Mouse (Mus musculus) liver, adult 2 months (tissue): Measurements from ENCODE around the gene Abcc9. TPM values are rescaled to one million over a fixed set of nuclear protein-coding genes. Genes with fewer than 3 reads are reported as not detected.

ENCODE experiments used
- DNase-seq: peaks from one replicate; pipeline ENCODE4 v3.0.0-alpha.2; 2011; ENCODE audit warnings: low read depth, low spot score; ENCODE audit errors: extremely low read depth
- H3K27ac ChIP-seq: fragments of 200-500 bp; replicated peaks from 2 replicates; pipeline ENCODE4 v1.5.1; 2012; ENCODE audit warnings: low read depth, mild to moderate bottlenecking, control low read depth, inconsistent platforms, low read length; ENCODE audit not compliant: insufficient read depth
- H3K27me3 ChIP-seq: fragments of 200-500 bp; 2 replicates; pipeline ENCODE4 v1.6.1; 2012; ENCODE audit warnings: mild to moderate bottlenecking, moderate library complexity, low read length, inconsistent platforms; ENCODE audit not compliant: control insufficient read depth, insufficient read depth
- H3K36me3 ChIP-seq: fragments of 200-500 bp; 2 replicates; pipeline ENCODE4 v1.6.1; 2012; ENCODE audit warnings: low read length, inconsistent platforms; ENCODE audit not compliant: control insufficient read depth, insufficient read depth
- H3K4me1 ChIP-seq: fragments of 200-500 bp; 2 replicates; pipeline ENCODE4 v1.6.1; 2011; ENCODE audit warnings: low read length; ENCODE audit not compliant: control insufficient read depth, insufficient read depth
- H3K4me3 ChIP-seq: fragments of 200-500 bp; 2 replicates; pipeline ENCODE4 v1.5.1; 2011; ENCODE audit warnings: low read depth, mild to moderate bottlenecking, control low read depth, low read length, moderate library complexity; ENCODE audit not compliant: insufficient read depth
- H3K79me2 ChIP-seq: fragments of 200-500 bp; 2 replicates; pipeline ENCODE4 v1.6.1; 2012; ENCODE audit warnings: inconsistent platforms, mild to moderate bottlenecking, low read length, moderate library complexity; ENCODE audit not compliant: control insufficient read depth, insufficient read depth
- H3K9ac ChIP-seq: fragments of 200-500 bp; 2 replicates; pipeline ENCODE4 v1.6.1; 2012; ENCODE audit warnings: low read depth, mild to moderate bottlenecking, control low read depth, inconsistent platforms, low read length
- CTCF ChIP-seq: fragments of 200-500 bp; IDR thresholded peaks from 2 replicates; pipeline ENCODE4 v1.5.1; 2011; ENCODE audit warnings: low read depth, low read length, control low read depth
- POLR2A ChIP-seq: fragments of 200-500 bp; IDR thresholded peaks from 2 replicates; pipeline ENCODE4 v1.6.1; 2011; ENCODE audit warnings: low read length, control low read depth; ENCODE audit not compliant: insufficient read depth; ENCODE audit errors: extremely low read depth
- WGBS: fragments of 180-500 bp; shearing (Covaris S2); methylation state at CpG from one replicate; pipeline ENCODE4 v1.1.7; 2018; 5-methylcytosine and 5-hydroxymethylcytosine counted together
- polyA plus RNA-seq: library from polyadenylated mRNA; depleted of rRNA; stranded (reverse); fragments of >200 nt; gene quantifications from 2 replicates; pipeline ENCODE4 v1.2.3, GENCODE M21; 2012
- total RNA-seq: library from RNA; depleted of rRNA; stranded (reverse); fragments of >200 nt; gene quantifications from 2 replicates; pipeline ENCODE4 v1.2.3, GENCODE M21; 2014

Gene Abcc9
- total and polyA plus RNA-seq, 2 experiments = 3.3 to 12.3 TPM

DNA sequence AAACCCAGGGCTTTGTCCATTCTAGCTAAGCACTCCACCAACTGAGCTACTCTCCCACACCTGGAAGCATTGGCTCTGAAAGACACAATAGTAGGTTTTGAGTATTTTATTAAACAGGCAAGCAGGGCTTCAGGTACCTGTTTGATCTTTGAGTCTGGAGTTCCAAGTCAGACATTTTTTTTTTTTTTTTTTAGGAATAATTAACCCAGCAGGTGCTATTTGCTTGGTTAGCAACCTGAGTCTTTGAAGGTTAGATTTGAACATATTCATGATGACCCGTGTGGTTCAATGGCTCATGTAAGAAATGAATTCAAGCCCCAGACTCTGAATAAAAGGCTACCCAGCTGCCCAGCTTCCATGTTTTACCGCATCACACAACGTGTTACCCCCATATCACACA, 137.4 kb downstream of the Abcc9 start:
- Histone ChIP-seq H3K79me2 (no peaks in the 10 kb centered on the region), H3K4me3 (no peak overlapping the region), H3K4me1 (peaks cover 6% of the 10 kb centered on the region), H3K9ac (no peak overlapping the region), H3K27me3 (no peaks in the 10 kb centered on the region), H3K27ac (no peak overlapping the region), H3K36me3 (no peaks in the 10 kb centered on the region)
- TF ChIP-seq POLR2A = no peak
- TF ChIP-seq CTCF = no peak
- peak; percentile 50 for DNase-seq
- 78% methylated on average over 3 of the region's 3 CpGs for WGBS

DNA sequence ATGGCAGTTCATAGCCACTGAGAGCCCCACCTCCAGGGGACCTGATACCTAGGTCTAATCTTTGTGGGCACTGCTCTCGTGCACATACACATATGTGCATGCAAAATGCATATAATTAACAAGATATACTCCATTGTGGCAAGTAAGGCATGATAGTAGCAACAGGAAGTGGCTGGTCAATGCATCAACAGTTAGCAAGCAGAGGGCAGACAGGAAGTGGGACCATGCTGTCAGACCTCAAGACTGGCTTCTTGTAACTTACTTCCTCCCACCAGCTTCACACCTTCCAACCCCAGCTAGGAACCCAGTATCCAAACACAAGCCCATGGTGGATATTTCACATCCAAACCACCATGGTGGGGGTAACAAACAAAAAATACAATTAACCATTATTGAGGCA, 141.0 kb downstream of the Abcc9 start:
- Histone ChIP-seq H3K4me1 (0 out of 2 replicates have a peak, but pooled peaks cover 1% of the 10 kb centered on the region), H3K9ac (no peak overlapping the region), H3K27me3 (no peaks in the 10 kb centered on the region), H3K36me3 (no peaks in the 10 kb centered on the region), H3K27ac (no peak overlapping the region), H3K79me2 (no peaks in the 10 kb centered on the region), H3K4me3 (no peak overlapping the region)
- DNase-seq = no peak
- TF ChIP-seq CTCF (no peak), POLR2A (no peak)
- 85% methylated on average over 1 of the region's 1 CpGs for WGBS

- no peak for DNase-seq
- no peaks in the 10 kb centered on the region for H3K27me3 ChIP-seq
Observed at GRCm38 (mm10) chr6:142558772-142559679, 143.1 kb downstream of the Abcc9 start.

GRCm38 (mm10) chr6:142558076-142558475, 144.0 kb downstream of the Abcc9 start:
- no peak overlapping the region for H3K27ac ChIP-seq
- H3K27me3 ChIP-seq = no peaks in the 10 kb centered on the region
- H3K4me1 ChIP-seq = no peaks in the 10 kb centered on the region
- no peak overlapping the region for H3K9ac ChIP-seq
- TF ChIP-seq CTCF = peak; percentile 58
- no peak for TF ChIP-seq POLR2A
- H3K79me2 ChIP-seq = no peaks in the 10 kb centered on the region
- 85% methylated on average over 10 of the region's 10 CpGs for WGBS
- H3K4me3 ChIP-seq = no peak overlapping the region
- H3K36me3 ChIP-seq = no peaks in the 10 kb centered on the region
- DNase-seq = no peak

More at GRCm38 (mm10) chr6:142558772-142559679, 143.1 kb downstream of the Abcc9 start:
- no peaks in the 10 kb centered on the region for H3K79me2 ChIP-seq
- H3K4me1 ChIP-seq = no peaks in the 10 kb centered on the region
- no peak overlapping the region for H3K27ac ChIP-seq
- H3K9ac ChIP-seq = no peak overlapping the region
- no peaks in the 10 kb centered on the region for H3K36me3 ChIP-seq
- H3K4me3 ChIP-seq = no peak overlapping the region
- no peak for TF ChIP-seq CTCF
- TF ChIP-seq POLR2A = no peak
- WGBS = 80% methylated on average over 10 of the region's 10 CpGs

GRCm38 (mm10) chr6:142555988-142556387, 146.1 kb downstream of the Abcc9 start:
- no peaks in the 10 kb centered on the region for H3K27me3 ChIP-seq
- no peak overlapping the region for H3K4me3 ChIP-seq
- no peak for TF ChIP-seq POLR2A
- TF ChIP-seq CTCF = no peak
- 89% methylated on average over 1 of the region's 1 CpGs for WGBS
- no peak for DNase-seq
- H3K27ac ChIP-seq = no peak overlapping the region
- H3K36me3 ChIP-seq = no peaks in the 10 kb centered on the region
- H3K79me2 ChIP-seq = no peaks in the 10 kb centered on the region
- H3K9ac ChIP-seq = no peak overlapping the region
- no peaks in the 10 kb centered on the region for H3K4me1 ChIP-seq

GRCm38 (mm10) chr6:142551482-142551881, 150.6 kb downstream of the Abcc9 start:
- TF ChIP-seq POLR2A (no peak), CTCF (no peak)
- DNase-seq = no peak
- no peak overlapping the region for H3K9ac ChIP-seq
- WGBS = 76% methylated on average over 4 of the region's 4 CpGs
- no peak overlapping the region for H3K27ac ChIP-seq
- H3K79me2 ChIP-seq = no peaks in the 10 kb centered on the region
- no peak overlapping the region for H3K4me3 ChIP-seq
- H3K36me3 ChIP-seq = no peaks in the 10 kb centered on the region
- no peaks in the 10 kb centered on the region for H3K27me3 ChIP-seq
- no peaks in the 10 kb centered on the region for H3K4me1 ChIP-seq
